Mouse (Mus musculus): ENCODE measurements around the gene Fam227b. TPM values are rescaled to one million over a fixed set of nuclear protein-coding genes. Genes with fewer than 3 reads are reported as not detected.

Gene Fam227b
- polyA plus RNA-seq, 1 experiment from 2014 or later = not detected

DNA sequence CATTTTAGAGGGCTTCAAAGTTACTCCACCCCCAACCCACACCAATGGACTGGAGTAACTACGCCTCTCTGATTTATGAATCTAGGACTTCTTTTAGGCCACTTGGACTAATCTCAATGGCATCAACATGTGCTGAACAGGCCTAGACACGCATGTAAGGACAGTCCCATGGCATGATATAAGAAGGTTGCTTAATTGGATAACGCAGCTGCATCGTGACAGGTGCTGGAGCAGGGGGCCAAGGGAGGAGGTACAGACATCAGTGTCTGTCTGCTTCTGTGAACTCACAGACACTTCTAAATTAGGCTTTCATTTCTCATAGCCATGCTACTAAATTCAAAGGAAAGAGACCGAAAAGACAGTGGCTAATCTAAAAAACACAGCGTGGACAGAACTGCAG is 110.6 kb downstream of the Fam227b start:
- ATAC-seq (ENCODE audit: low FRiP score) (no peak), DNase-seq (ENCODE audit: low spot score) (no peak)
- Histone ChIP-seq H3K9me3 (ENCODE audit: control insufficient read depth, low read length) (no peaks in the 10 kb centered on the region), H3K4me1 (replicated peaks; ENCODE audit: control insufficient read depth, insufficient read depth, low read length) (no peaks in the 10 kb centered on the region), H3K36me3 (replicated peaks; ENCODE audit: control insufficient read depth, insufficient read depth) (no peaks in the 10 kb centered on the region), H3K27ac (no peak overlapping the region), H3K4me2 (replicated peaks) (no peak overlapping the region), H3K9ac (no peak overlapping the region), H3K27me3 (ENCODE audit: control insufficient read depth, insufficient read depth, low read length) (no peaks in the 10 kb centered on the region), H3K4me3 (replicated peaks; ENCODE audit: low read length) (no peak overlapping the region)
- 85% methylated on average over 6 of the region's 6 CpGs for WGBS

DNA sequence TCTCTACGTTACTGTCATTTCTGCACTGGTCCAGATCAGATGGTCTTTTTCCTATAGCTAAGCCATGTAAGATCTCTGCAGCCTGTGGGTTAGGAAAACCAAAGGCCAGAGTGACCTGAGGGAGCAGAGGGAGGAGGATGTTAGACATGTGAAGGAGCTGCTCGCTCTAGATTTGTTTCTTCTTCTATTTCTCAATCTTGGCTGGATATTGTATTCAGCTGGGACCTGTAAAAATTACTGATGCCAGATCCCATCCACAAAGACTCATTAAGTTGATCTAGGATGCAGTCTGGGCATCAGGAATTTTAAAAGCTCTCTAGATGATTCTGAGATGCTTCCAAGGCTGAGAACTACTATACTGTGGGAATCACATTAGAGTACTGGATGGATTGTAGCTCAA is 111.2 kb downstream of the Fam227b start:
- no peak for DNase-seq (ENCODE audit: low spot score)
- Histone ChIP-seq H3K4me1 (replicated peaks; ENCODE audit: control insufficient read depth, insufficient read depth, low read length) (no peaks in the 10 kb centered on the region), H3K9ac (no peak overlapping the region), H3K36me3 (replicated peaks; ENCODE audit: control insufficient read depth, insufficient read depth) (no peaks in the 10 kb centered on the region), H3K4me3 (replicated peaks; ENCODE audit: low read length) (no peak overlapping the region), H3K27me3 (ENCODE audit: control insufficient read depth, insufficient read depth, low read length) (no peaks in the 10 kb centered on the region), H3K4me2 (replicated peaks) (no peak overlapping the region), H3K27ac (no peak overlapping the region), H3K9me3 (ENCODE audit: control insufficient read depth, low read length) (no peaks in the 10 kb centered on the region)
- 88% methylated on average over 2 of the region's 2 CpGs for WGBS
- no peak for ATAC-seq (ENCODE audit: low FRiP score)

DNA sequence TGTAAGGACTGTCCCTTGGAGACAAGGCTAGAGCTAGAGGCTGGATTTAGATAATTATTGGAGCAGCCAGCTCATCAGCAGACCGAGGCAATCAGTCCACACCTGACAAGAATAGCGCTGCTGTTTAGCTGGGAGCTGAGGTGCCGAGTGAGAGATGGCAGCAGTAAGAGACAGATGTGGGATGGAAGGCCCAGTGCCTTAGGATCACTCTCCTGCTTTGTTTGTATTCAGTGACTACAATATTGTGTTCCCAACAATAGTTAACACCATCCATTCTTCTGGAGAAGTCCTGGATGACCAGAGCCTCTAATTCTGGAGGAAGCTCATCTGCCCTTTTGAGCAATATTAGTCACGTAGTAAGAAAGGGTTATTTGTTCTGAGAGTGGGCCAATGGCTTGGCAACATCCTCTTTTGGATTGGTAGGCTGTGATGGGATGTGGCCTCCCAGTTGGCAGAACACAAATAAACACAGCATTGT is 112.4 kb downstream of the Fam227b start:
- ATAC-seq (ENCODE audit: low FRiP score) = no peak
- H3K4me2 ChIP-seq (replicated peaks) = no peak overlapping the region
- H3K36me3 ChIP-seq (replicated peaks; ENCODE audit: control insufficient read depth, insufficient read depth) = no peaks in the 10 kb centered on the region
- H3K9me3 ChIP-seq (ENCODE audit: control insufficient read depth, low read length) = no peaks in the 10 kb centered on the region
- H3K4me1 ChIP-seq (replicated peaks; ENCODE audit: control insufficient read depth, insufficient read depth, low read length) = no peaks in the 10 kb centered on the region
- no peak overlapping the region for H3K27ac ChIP-seq
- WGBS = 69% methylated on average over 4 of the region's 4 CpGs
- H3K27me3 ChIP-seq (ENCODE audit: control insufficient read depth, insufficient read depth, low read length) = no peaks in the 10 kb centered on the region
- no peak overlapping the region for H3K4me3 ChIP-seq (replicated peaks; ENCODE audit: low read length)
- DNase-seq (ENCODE audit: low spot score) = no peak
- no peak overlapping the region for H3K9ac ChIP-seq

DNA sequence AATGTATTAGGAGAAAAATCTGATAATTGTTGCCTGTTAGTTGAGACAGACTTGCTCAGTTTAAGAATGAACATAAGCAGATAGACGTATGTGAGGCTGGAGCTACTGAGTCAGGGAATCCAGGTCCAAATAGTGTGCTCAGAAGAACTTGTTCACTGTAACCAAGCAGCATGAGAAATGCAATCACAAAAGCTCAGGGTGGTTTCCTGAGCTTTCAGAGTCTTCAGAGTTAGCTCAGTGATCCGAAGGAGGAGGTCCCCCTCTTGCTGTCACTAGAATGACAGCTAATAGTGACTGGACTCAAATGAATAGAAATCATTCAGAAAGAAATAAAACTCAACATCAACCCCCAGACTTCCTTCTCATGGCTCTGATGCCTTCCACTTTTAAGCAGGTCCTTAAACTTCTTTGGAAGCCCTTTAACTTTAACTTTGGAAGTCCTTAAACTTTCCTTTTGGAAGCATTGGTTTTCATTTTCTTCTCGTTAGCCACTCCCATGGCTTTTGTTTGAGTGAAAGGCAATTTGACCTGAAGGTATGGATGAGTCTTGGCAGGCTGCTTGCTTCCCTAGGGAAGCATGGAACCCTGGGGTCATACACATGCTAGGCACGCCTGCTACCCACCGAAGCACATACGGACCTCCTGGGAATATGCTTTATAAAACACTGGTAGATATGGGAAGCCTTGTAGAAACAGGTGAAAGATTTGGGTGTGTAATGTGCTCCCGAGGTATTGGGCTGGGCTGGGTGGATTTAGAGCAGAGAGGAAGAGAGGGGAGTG is 113.4 kb downstream of the Fam227b start:
- DNase-seq (ENCODE audit: low spot score) (no peak), ATAC-seq (ENCODE audit: low FRiP score) (no peak)
- Histone ChIP-seq H3K27ac (no peak overlapping the region), H3K36me3 (replicated peaks; ENCODE audit: control insufficient read depth, insufficient read depth) (no peaks in the 10 kb centered on the region), H3K4me2 (replicated peaks) (no peak overlapping the region), H3K9me3 (ENCODE audit: control insufficient read depth, low read length) (no peaks in the 10 kb centered on the region), H3K4me1 (replicated peaks; ENCODE audit: control insufficient read depth, insufficient read depth, low read length) (no peaks in the 10 kb centered on the region), H3K27me3 (ENCODE audit: control insufficient read depth, insufficient read depth, low read length) (no peaks in the 10 kb centered on the region), H3K4me3 (replicated peaks; ENCODE audit: low read length) (no peak overlapping the region), H3K9ac (no peak overlapping the region)
- 55% methylated on average over 7 of the region's 7 CpGs for WGBS

DNA sequence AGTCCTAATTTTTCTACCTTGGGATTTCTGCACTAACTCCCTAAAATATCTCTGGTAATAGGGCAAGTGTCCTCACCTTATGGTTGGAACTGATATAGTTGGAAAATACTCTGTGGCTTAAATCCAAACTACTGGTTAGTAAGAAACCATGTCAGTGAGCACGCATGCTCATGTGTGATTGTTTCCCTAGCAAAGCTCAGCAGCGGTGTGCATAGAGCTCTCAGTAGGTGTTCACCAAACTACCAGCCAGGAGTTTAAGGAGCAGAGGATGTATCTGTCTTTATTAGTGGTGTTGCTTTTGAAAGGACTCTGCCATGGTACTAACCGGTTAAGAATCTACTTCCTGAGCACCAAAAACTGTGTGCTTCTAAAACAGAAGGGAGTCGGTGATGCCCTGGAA is 115.7 kb downstream of the Fam227b start:
- Histone ChIP-seq H3K36me3 (replicated peaks; ENCODE audit: control insufficient read depth, insufficient read depth) (no peaks in the 10 kb centered on the region), H3K27me3 (ENCODE audit: control insufficient read depth, insufficient read depth, low read length) (no peaks in the 10 kb centered on the region), H3K9me3 (ENCODE audit: control insufficient read depth, low read length) (no peaks in the 10 kb centered on the region), H3K9ac (no peak overlapping the region), H3K4me3 (replicated peaks; ENCODE audit: low read length) (no peak overlapping the region), H3K27ac (no peak overlapping the region), H3K4me2 (replicated peaks) (no peak overlapping the region), H3K4me1 (replicated peaks; ENCODE audit: control insufficient read depth, insufficient read depth, low read length) (no peaks in the 10 kb centered on the region)
- ATAC-seq (ENCODE audit: low FRiP score) (no peak), DNase-seq (ENCODE audit: low spot score) (no peak)
- 91% methylated on average over 4 of the region's 4 CpGs for WGBS

DNA sequence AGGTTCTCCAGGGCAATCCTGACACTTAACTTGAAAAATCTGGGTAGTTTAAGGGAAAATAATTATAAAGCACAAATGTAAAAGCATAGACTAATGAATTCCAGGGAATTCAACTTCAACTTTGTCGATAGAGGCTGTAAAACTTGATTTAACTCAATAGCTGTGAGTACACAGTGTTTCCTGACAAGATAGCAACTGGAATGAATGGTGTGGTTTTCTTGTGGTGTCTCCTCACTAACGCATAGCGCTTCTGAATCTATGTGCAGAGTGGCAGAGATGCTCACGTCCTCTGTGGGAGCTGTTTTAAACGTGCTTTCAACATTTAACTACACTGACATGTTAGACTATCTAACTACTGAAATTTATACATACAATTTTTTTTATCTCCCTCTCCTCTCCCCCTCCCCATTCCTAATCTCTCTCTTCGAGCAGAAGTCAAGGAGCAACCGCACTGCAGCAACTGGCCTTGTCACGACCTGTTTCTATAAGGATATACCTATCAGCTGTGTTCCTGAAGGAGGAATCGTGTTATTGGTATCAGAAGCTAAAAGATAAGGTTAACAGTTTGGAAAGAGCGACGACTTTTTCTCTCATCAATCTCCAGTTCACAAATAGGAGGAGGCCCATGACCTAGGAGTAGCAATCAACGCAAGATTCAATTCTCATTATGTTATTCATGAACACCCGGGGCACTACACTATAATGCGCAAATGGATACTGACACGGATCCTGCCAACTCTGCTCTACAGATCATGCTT is 116.6 kb downstream of the Fam227b start:
- Histone ChIP-seq H3K36me3 (replicated peaks; ENCODE audit: control insufficient read depth, insufficient read depth) (no peaks in the 10 kb centered on the region), H3K9ac (no peak overlapping the region), H3K27ac (no peak overlapping the region), H3K27me3 (ENCODE audit: control insufficient read depth, insufficient read depth, low read length) (no peaks in the 10 kb centered on the region), H3K4me2 (replicated peaks) (no peak overlapping the region), H3K4me3 (replicated peaks; ENCODE audit: low read length) (no peak overlapping the region), H3K9me3 (ENCODE audit: control insufficient read depth, low read length) (no peaks in the 10 kb centered on the region), H3K4me1 (replicated peaks; ENCODE audit: control insufficient read depth, insufficient read depth, low read length) (no peaks in the 10 kb centered on the region)
- no peak for DNase-seq (ENCODE audit: low spot score)
- 79% methylated on average over 15 of the region's 15 CpGs for WGBS
- no peak for ATAC-seq (ENCODE audit: low FRiP score)

DNA sequence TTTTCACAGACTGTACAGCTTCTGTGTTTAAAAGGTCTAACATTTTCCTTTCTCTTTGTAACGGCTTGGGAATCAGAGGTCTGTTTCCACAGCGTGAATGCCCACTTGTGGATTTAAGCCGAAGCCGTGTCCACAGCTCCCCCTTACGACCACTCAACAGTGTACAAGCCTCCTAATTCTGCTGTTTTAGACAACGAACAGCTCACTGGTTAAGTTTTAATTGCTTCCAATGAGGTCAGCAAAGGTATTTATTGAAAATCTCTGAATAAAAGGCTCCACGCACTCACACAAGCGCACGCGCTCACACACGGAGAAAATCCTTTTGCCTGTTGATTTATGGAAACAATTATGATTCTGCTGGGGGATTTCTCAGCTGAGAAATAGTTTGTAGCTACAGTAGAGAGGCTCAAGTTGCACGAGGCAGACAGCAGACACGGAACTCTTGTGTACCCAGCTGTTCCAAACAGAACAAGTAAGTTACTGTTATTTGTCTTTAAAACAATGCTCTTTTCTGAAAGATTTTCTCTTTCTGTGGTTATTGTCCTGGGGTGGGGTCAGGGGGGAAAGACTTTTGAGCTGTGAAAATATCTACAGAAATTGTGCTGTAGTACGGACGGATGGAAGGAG is 117.3 kb downstream of the Fam227b start, which contains the start of gene Fgf7:
Gene Fgf7, plus strand, starts transcription at position 280 of the 627 bp plus-strand sequence.
- Histone ChIP-seq H3K4me2 (replicated peaks) (no peak within 1 kb of the TSS; the same call in 1 of the 2 replicates), H3K4me3 (replicated peaks; ENCODE audit: low read length) (no peak within 1 kb of the TSS), H3K9ac (no peak within 1 kb of the TSS), H3K4me1 (replicated peaks; ENCODE audit: control insufficient read depth, insufficient read depth, low read length) (no peaks in the 10 kb centered on the region), H3K36me3 (replicated peaks; ENCODE audit: control insufficient read depth, insufficient read depth) (no peaks in the 10 kb centered on the region), H3K9me3 (ENCODE audit: control insufficient read depth, low read length) (no peaks in the 10 kb centered on the region), H3K27ac (no peak within 1 kb of the TSS), H3K27me3 (ENCODE audit: control insufficient read depth, insufficient read depth, low read length) (no peaks in the 10 kb centered on the region)
- no peak for ATAC-seq (ENCODE audit: low FRiP score)
- peak; percentile 41 for DNase-seq (ENCODE audit: low spot score)
- WGBS = 68% methylated on average over 15 of the region's 15 CpGs

DNA sequence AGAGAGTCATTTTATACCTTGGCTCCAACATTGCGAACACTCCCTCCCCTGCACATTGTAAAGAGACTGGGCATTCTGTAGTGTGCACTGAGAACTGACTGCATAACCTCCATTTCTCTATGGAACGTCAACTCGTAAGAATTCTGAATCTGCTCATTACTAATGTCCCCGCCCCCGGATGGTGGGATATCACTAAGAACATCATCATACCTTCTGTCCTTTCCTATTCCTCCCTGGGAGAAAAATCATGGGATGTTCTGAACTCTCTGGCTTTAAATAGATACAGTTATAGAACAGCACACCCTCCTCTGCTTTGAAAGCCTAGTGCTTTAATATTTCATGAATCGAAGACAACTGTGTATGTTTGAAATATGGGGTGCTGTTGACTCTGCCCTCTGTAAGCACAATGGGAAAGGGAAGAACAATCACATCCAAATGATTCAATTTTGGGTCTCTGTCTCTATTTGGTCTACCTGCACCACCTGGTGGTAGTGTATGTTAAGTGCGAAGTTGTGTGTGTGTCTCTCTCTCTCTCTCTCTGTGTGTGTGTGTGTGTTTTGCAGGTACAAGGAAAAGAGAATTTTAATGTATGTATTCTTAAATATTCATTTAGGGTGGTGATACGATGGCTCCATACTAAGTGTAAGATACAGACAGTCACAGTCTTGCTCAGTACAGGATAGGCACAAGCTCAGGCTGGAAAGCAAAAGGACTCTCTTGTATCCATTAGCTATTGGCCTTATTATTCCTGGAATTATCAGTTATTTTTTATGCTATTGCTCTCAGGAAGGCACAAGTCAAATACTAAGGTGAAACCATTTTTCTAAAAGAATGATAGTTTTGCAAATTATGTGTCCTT is 118.5 kb downstream of the Fam227b start:
- Histone ChIP-seq H3K9ac (no peak overlapping the region), H3K9me3 (ENCODE audit: control insufficient read depth, low read length) (no peaks in the 10 kb centered on the region), H3K4me2 (replicated peaks) (no peak overlapping the region), H3K27me3 (ENCODE audit: control insufficient read depth, insufficient read depth, low read length) (no peaks in the 10 kb centered on the region), H3K36me3 (replicated peaks; ENCODE audit: control insufficient read depth, insufficient read depth) (no peaks in the 10 kb centered on the region), H3K4me3 (replicated peaks; ENCODE audit: low read length) (no peak overlapping the region), H3K27ac (no peak overlapping the region), H3K4me1 (replicated peaks; ENCODE audit: control insufficient read depth, insufficient read depth, low read length) (no peaks in the 10 kb centered on the region)
- ATAC-seq (ENCODE audit: low FRiP score) (peak; percentile 40; the same call in 1 of the 2 replicates), DNase-seq (ENCODE audit: low spot score) (peak; percentile 66)
- WGBS = 76% methylated on average over 8 of the region's 8 CpGs

Data from hindbrain, embryonic 14.5 days (tissue).